Mouse (Mus musculus) cortical plate, adult 2 months (tissue): Measurements from ENCODE around the gene Lrrc39.

Experiments
- CTCF ChIP-seq: fragments of 200-500 bp; IDR thresholded peaks from 2 replicates; pipeline ENCODE4 v1.5.1; 2011; ENCODE audit warnings: mild to moderate bottlenecking, control low read depth, low read length; ENCODE audit not compliant: insufficient read depth; ENCODE audit errors: extremely low read depth
- POLR2A ChIP-seq: fragments of 200-500 bp; IDR thresholded peaks from 2 replicates; pipeline ENCODE4 v1.6.1; 2011; ENCODE audit warnings: mild to moderate bottlenecking, low read length, control low read depth; ENCODE audit not compliant: insufficient read depth; ENCODE audit errors: extremely low read depth

GRCm38 (mm10) chr3:116570628-116571027, 7.9 kb downstream of the Lrrc39 start:
- no peak for TF ChIP-seq CTCF
- no peak for TF ChIP-seq POLR2A
